Mouse (Mus musculus) frontal cortex, adult 2 months (tissue): ENCODE results near the gene Stpg2. TPM values are rescaled to one million over a fixed set of nuclear protein-coding genes. Genes with fewer than 3 reads are reported as not detected.
"Not testable (repeated sequence)": the region's sequence is repeated elsewhere in the genome, so short reads cannot be mapped to it uniquely, and the experiment has no call there.

Source experiments
- DNase-seq, 2 experiments: peaks; one replicate each; pipeline ENCODE4 v3.0.0; 2022; ENCODE audit warnings: low spot score in 1 of 2; ENCODE audit errors: extremely low spot score in 1 of 2
- polyA plus RNA-seq: library from polyadenylated mRNA; depleted of rRNA; stranded (reverse); fragments of >200 nt; gene quantifications from 2 replicates; pipeline ENCODE4 v1.2.3, GENCODE M21; 2012

Gene Stpg2
- polyA plus RNA-seq, 1 experiment, result 0.12 TPM

GRCm38 (mm10) chr3:139404673-139405072 is 199.2 kb downstream of the Stpg2 start:
- DNase-seq, result no peak

GRCm38 (mm10) chr3:139419142-139419541 is 213.6 kb downstream of the Stpg2 start:
- no peak for DNase-seq

GRCm38 (mm10) chr3:139442170-139442569 is 236.7 kb downstream of the Stpg2 start:
- DNase-seq, result no peak

- no peak for DNase-seq
Measured at GRCm38 (mm10) chr3:139495939-139496338, 290.4 kb downstream of the Stpg2 start.

GRCm38 (mm10) chr3:139502216-139502615 is 296.7 kb downstream of the Stpg2 start:
- DNase-seq, result no peak

- DNase-seq, result peak in 1 of 2 experiments; percentile 38
Measured at GRCm38 (mm10) chr3:139509275-139509985, 303.9 kb downstream of the Stpg2 start.

- DNase-seq, result no peak
Measured at GRCm38 (mm10) chr3:139578496-139578895, 373.0 kb downstream of the Stpg2 start.

GRCm38 (mm10) chr3:139581298-139581697 is 375.8 kb downstream of the Stpg2 start:
- no peak for DNase-seq

- DNase-seq, result no peak
Measured at GRCm38 (mm10) chr3:139599508-139599907, 394.0 kb downstream of the Stpg2 start.

GRCm38 (mm10) chr3:139608267-139608666 is 402.8 kb downstream of the Stpg2 start:
- not testable (repeated sequence) for DNase-seq

- no peak for DNase-seq
Measured at GRCm38 (mm10) chr3:139614641-139615040, 409.1 kb downstream of the Stpg2 start.

GRCm38 (mm10) chr3:139615791-139616190 is 410.3 kb downstream of the Stpg2 start:
- DNase-seq, result no peak

GRCm38 (mm10) chr3:139637887-139638286 is 432.4 kb downstream of the Stpg2 start:
- no peak for DNase-seq

- DNase-seq, result no peak
Measured at GRCm38 (mm10) chr3:139651505-139651904, 446.0 kb downstream of the Stpg2 start.

GRCm38 (mm10) chr3:139659416-139659815 is 453.9 kb downstream of the Stpg2 start:
- no peak for DNase-seq

- no peak for DNase-seq
Measured at GRCm38 (mm10) chr3:139662241-139662640, 456.7 kb downstream of the Stpg2 start.

- no peak for DNase-seq
Measured at GRCm38 (mm10) chr3:139663712-139664245, 458.3 kb downstream of the Stpg2 start.

- DNase-seq, result no peak
Measured at GRCm38 (mm10) chr3:139665047-139665446, 459.6 kb downstream of the Stpg2 start.

- DNase-seq, result no peak
Measured at GRCm38 (mm10) chr3:139676192-139676591, 470.7 kb downstream of the Stpg2 start.

- DNase-seq, result no peak
Measured at GRCm38 (mm10) chr3:139676723-139677122, 471.2 kb downstream of the Stpg2 start.

GRCm38 (mm10) chr3:139704238-139704637 is 498.7 kb downstream of the Stpg2 start:
- not testable (repeated sequence) for DNase-seq

GRCm38 (mm10) chr3:139707396-139707795 is 501.9 kb downstream of the Stpg2 start:
- DNase-seq, result not testable (repeated sequence)
